Mouse (Mus musculus): ENCODE results near the gene Dlx4.

Dlx4 gene

GRCm38 (mm10) chr11:95142980-95143575 is 3.0 kb downstream of the Dlx4 start:
- no peak for DNase-seq (ENCODE audit: low spot score in 2 of 2)

GRCm38 (mm10) chr11:95142258-95142657 is 3.8 kb downstream of the Dlx4 start:
- DNase-seq (ENCODE audit: low spot score in 2 of 2): no peak

- DNase-seq (ENCODE audit: low spot score in 2 of 2): no peak
Measured at GRCm38 (mm10) chr11:95139871-95140270, 6.2 kb downstream of the Dlx4 start.

- DNase-seq (ENCODE audit: low spot score in 2 of 2): no peak
Measured at GRCm38 (mm10) chr11:95137281-95137680, 8.8 kb downstream of the Dlx4 start.

GRCm38 (mm10) chr11:95133321-95133720 is 12.7 kb downstream of the Dlx4 start:
- no peak for DNase-seq (ENCODE audit: low spot score in 2 of 2)

- DNase-seq (ENCODE audit: low spot score in 2 of 2): no peak
Measured at GRCm38 (mm10) chr11:95130668-95131252, 15.3 kb downstream of the Dlx4 start.

GRCm38 (mm10) chr11:95128359-95128758 is 17.7 kb downstream of the Dlx4 start:
- DNase-seq (ENCODE audit: low spot score in 2 of 2): no peak

GRCm38 (mm10) chr11:95126272-95127245 is 19.5 kb downstream of the Dlx4 start:
- DNase-seq (ENCODE audit: low spot score in 2 of 2): no peak

- DNase-seq (ENCODE audit: low spot score in 2 of 2): no peak
Measured at GRCm38 (mm10) chr11:95125366-95125948, 20.6 kb downstream of the Dlx4 start.

- DNase-seq (ENCODE audit: low spot score in 2 of 2): no peak
Measured at GRCm38 (mm10) chr11:95122100-95122489, 24.0 kb downstream of the Dlx4 start.

GRCm38 (mm10) chr11:95121161-95122099 is 24.6 kb downstream of the Dlx4 start:
- DNase-seq (ENCODE audit: low spot score in 2 of 2): no peak

GRCm38 (mm10) chr11:95120633-95121020 is 25.4 kb downstream of the Dlx4 start:
- no peak for DNase-seq (ENCODE audit: low spot score in 2 of 2)

GRCm38 (mm10) chr11:95119990-95120632 is 26.0 kb downstream of the Dlx4 start, which contains the start of gene Dlx3:
Gene Dlx3 (plus strand): TSS chr11:95120119.
- DNase-seq (ENCODE audit: low spot score in 2 of 2): no peak

- DNase-seq (ENCODE audit: low spot score in 2 of 2): peak in 1 of 2 experiments; percentile 47
Measured at GRCm38 (mm10) chr11:95118505-95118904, 27.6 kb downstream of the Dlx4 start.

- peak in 1 of 2 experiments; percentile 33 for DNase-seq (ENCODE audit: low spot score in 2 of 2)
Measured at GRCm38 (mm10) chr11:95117030-95117429, 29.0 kb downstream of the Dlx4 start.

GRCm38 (mm10) chr11:95110081-95110480 is 36.0 kb downstream of the Dlx4 start:
- DNase-seq (ENCODE audit: low spot score in 2 of 2): no peak

GRCm38 (mm10) chr11:95109000-95109399 is 37.1 kb downstream of the Dlx4 start:
- DNase-seq (ENCODE audit: low spot score in 2 of 2): no peak

- DNase-seq (ENCODE audit: low spot score in 2 of 2): peak in 1 of 2 experiments; percentile 29
Measured at GRCm38 (mm10) chr11:95106440-95107236, 39.4 kb downstream of the Dlx4 start.

GRCm38 (mm10) chr11:95105274-95105874 is 40.7 kb downstream of the Dlx4 start:
- no peak for DNase-seq (ENCODE audit: low spot score in 2 of 2)
